Mouse (Mus musculus): ENCODE measurements around the gene Tha1.

- TF ChIP-seq CTCF (IDR thresholded peaks at IDR 0.05; ENCODE audit: extremely low read depth, insufficient read depth, low read length) (no peak), POLR2A (IDR thresholded peaks at IDR 0.05; ENCODE audit: extremely low read depth, insufficient read depth, low read length) (no peak)
Observed at GRCm38 (mm10) chr11:117880977-117881358, 7.7 kb upstream of the Tha1 start.
